Mouse (Mus musculus): Measurements from ENCODE around the gene Gfpt2.

The Gfpt2 gene

DNA sequence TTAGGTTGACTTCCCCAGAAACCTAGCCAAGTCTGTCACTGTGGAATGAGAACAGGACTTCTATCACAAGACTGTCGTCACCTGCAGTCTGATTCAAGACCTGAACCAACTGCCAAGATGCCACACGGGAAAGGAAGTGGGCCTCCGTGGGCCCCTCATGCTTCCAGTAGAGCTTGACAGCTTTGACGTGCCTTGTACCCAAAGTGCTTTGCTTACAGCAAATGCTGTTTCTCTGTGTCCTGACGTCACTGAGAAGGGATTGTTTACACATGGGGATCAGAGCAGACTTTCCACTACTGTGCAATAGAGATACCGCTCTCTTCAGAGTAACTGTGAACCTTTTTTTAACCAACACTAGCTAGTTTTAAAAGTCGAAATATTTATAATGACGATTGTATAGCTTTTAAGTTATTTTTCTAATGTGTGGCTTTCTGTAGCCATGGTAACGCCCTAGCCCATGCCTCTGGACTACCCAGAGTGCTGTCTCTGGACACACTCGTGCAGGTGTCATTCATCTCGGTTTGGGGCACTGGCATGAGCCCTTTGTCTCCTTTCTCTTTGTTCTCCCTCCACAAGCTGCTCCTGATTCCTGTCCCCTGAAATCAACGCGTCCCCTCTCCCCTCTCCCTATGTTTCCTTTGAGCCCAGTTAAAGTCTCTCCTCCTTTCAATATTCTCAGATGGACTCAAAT, 43.9 kb downstream of the Gfpt2 start:
- in situ Hi-C loops (cut with MboI, MseI), result no loop called here

DNA sequence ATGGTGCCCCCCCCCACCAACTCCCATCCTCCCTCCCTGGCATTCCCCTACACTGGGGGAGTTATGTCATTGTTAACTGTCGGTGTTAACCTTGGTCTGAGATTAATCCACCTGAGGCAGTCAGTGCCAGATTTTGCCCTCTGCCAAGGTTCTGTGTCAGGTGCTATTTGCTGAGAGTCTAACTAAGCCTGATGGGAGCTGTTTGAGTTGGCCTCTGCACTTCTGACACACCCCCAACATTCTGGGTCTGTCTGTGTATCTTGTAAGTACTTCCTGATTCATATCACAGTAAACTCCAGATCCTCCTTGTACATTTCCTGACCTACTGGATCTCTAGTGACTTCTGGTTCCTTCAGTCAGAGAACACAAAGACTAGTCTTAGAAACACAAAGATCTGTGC, 46.7 kb downstream of the Gfpt2 start:
- in situ Hi-C loops (cut with MboI, MseI), result no loop called here

DNA sequence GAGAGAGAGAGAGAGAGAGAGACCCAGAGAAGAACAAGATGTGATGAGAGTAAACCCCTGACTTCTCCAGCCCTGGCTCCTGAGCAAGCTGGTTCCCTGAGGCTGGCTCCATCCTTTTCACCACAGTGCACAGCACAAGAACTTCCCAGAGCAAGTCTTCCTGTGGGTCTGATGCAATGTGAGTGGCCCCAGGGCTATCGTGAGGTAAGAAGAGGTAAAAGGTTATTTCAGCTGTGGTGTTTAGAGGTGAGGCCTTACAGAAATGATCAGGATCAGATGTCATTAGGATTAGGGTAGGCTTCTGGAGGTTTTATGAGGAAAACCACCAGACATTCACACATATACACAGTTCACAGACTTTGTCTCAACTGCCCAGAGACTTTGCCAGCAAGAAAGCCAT, 47.9 kb downstream of the Gfpt2 start:
- in situ Hi-C loops (cut with MboI, MseI), result no loop called here

DNA sequence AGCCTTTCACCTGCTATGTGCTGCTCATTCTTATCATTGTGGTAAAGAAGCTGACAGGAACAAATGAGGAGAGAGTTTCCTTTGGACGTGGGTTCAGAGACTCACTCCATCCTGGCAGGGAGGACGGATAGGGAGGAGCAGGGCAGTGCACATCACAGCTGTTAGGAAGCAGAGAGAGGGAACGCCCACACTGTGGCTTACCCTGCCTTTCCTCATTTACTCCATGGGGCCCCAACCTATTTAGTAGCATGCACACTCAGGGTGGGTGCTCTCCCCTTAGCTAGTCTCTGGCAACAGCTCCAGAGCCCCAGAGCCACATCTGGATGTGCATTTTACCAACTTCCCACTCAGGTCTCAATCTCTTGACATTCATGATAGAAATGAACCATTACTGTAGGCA, 48.7 kb downstream of the Gfpt2 start:
- in situ Hi-C loops (cut with MboI, MseI), result no loop called here

DNA sequence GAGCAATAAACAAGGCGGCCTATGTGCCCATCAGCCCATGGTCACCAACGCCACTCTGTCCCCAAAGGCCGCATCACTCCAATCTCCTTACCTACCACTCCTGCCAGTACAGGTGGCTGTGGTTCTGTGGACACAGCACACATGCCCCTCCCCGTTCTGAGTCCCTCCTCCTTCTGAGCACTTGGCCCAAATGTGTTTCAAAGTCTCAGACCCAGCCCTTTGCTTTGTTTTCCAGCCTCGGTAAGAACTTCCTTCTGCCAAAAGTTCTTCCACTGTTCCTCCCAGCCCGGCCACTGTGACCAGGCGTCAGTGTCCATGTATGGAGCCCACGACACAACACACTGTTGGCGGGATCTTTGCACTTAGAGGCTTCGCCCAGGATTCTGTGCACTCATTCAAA, 50.3 kb downstream of the Gfpt2 start:
- in situ Hi-C loops (cut with MboI, MseI), result no loop called here

DNA sequence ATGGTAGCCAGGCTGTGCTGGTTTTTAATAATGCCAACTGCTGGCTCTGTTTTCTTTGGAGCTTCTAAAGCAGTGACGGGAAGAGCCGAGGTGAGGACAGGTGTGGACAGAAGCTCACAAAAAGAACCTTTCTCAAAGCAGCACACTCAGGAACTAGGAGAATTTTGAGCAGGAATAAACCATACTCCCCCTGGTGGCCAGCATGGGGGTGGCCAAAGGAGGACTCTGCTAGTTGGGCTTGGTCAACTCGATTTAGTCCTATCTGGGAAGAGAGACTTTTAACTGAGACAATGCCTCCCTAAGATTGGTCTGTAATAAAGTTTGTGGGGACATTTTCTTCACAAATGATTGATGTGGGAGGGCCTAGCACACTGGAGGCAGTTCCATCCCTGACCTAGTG, 51.0 kb downstream of the Gfpt2 start:
- in situ Hi-C loops (cut with MboI, MseI), result loop anchor here (5.0 kb wide), 1 partner anchor 128 kb away; no protein-coding TSS in a partner anchor

DNA sequence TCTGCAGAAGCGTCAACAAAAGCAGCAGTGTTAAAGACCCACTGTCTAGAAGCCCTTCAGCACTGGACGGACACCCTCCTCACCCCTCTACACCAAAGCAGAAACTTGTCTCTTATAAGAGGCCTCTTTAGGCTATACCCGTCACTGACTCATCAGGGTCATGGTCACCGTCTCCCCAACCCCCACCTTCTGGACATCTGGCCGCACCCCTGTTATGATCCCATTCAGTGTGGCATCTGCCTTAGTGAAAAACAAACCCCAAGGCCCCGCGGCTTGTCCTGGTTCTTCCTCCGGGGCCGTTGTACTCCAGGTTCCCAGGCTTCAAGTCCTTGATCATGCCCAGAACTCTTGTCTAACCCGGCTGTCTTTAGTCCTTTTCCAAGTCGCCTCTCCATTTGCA, 52.0 kb downstream of the Gfpt2 start:
- in situ Hi-C loops (cut with MboI, MseI), result loop anchor here (5.0 kb wide), 1 partner anchor 129 kb away; no protein-coding TSS in a partner anchor

DNA sequence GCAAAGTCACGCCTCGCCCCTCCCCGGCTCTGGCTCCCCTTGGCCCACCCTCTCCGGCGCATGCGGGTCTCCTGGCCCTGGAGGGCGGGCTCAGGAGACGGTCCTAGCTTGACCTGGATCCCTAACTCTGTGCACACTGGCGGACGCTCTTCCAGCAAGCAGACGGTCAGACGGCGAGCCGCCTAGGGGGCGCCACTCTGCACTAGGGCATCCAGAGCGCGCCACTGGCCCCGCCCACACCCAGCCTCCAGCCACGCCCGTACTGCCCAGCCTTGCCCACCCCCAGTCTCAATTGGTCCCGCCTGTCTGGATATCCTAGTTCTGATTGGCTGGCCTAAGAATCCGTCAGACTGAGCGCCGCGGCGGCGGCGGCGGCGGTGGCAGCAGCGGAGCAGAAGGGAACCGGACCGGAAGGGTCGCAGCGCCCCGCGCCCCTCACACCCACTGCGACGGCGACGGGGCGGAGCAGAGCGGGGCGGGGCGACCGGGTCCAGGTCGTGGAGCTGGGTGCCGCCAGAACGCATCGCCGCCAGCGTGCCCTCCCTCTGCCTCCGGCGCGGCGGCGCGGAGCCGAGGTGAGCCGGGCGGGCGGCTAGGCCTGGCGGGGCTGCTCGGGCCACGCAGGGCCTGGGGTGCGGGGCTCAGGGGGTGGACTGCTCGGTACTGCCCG, 52.6 kb downstream of the Gfpt2 start, which contains the start of gene Mapk9:
Gene Mapk9, plus strand, starts transcription at position 351 of the 670 bp plus-strand sequence.
- in situ Hi-C loops (cut with MboI, MseI), result loop anchor here (5.0 kb wide), 1 partner anchor 129 kb away; no protein-coding TSS in a partner anchor

DNA sequence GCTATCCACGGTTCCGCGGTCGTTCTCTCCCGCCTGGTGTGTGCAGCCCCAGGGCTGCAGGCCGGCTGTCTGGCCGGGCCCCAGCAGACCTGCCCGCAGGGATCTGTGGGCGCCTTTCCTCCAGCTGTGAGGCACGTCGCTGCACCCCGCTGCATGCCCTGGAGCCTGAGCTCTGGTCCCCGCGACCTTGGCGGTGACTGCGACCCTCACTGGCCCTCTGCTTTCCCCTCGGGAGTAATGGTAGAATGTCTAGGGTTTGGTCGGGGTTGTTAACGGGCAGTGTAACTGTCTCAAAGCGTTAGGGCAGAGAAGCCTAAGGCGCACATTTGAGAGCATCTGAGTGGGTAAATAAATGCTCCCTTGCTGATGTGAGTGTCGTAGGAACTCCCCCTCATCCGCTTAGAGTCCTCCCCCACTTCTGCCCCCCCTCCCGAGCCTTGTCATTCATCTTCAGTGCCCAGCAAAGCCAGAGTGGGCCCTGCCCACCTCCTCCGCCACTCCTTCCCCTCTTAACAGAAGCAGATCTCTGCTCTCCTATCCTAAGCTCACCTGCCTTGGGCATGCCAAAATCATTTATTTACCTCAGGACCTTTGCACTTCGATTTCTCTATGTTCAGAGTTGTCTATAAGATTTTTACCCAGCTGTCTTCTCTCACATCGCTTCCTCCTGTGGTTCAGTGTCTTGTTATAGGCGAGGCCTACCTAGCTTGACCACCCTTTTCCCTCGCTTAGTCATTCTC, 53.3 kb downstream of the Gfpt2 start:
- in situ Hi-C loops (cut with MboI, MseI), result loop anchor here (5.0 kb wide), 1 partner anchor 130 kb away; no protein-coding TSS in a partner anchor

DNA sequence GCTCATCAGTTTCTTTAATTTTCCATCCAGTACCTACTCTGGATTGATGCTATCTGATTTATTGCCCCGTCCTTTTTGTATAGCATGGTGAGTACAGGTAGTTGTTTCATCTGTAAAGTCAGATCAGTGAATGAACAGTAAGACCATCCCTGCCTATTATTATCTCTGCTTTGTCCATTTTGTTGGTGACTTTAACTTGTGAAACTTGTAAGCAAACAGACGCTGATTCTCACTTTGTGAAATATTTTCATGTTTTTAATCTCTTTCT, 53.8 kb downstream of the Gfpt2 start:
- in situ Hi-C loops (cut with MboI, MseI), result loop anchor here (5.0 kb wide), 1 partner anchor 130 kb away; no protein-coding TSS in a partner anchor

DNA sequence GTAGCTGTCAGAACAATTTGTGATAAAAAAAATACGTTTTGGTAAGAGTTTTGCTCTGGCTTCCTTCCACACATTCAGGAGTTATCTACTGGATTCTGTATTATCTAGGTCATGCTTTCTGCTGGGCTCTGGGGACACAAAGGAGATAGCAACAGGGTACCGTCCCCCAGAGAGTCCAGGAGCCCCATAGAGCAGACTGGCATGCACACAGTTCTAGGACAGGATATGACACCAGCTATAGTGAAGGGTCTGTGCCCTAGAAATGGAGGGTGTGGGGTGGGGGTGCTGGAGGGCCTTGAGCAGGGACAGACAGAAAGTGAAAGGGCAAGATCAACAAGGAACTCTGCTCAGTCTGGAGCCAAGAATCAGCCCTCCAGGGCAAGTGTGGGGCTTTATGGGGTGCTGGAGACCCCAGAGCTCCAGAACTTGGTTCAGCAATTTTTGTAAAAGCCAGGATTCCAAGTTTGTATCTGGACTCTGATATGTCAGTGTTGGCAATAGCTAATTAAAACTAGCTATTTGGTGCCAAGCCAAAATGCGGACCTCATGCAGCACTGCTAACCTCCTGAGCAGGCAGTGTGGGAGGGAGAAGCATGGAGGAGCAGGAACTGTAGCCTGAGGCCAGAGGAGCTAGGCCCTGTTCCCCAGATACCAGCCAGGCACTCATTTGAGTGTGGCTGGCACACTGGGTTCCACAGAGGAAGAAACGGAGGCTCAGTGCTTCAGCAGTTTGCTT, 54.3 kb downstream of the Gfpt2 start:
- in situ Hi-C loops (cut with MboI, MseI), result loop anchor here (5.0 kb wide), 1 partner anchor 131 kb away; no protein-coding TSS in a partner anchor

DNA sequence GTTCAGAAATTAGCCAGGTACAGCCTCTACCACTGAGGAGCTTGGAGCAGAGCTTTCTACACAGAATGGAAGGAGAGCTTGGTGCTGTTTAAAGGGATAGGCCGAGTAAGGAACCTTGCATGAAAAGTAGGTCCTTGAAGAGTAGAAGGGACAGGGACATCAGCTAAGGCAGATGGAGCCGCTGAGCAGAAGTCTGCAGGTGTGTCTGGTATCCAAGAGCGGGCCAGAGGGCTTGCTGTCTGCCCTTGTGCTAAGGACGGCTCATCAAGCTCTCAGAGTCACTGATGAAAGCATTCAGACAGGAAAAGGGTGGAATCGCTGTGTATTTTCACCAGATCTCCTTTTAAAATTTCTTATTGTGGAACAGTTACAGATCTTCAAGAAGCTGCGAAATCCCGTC, 56.4 kb downstream of the Gfpt2 start:
- in situ Hi-C loops (cut with MboI, MseI), result no loop called here

DNA sequence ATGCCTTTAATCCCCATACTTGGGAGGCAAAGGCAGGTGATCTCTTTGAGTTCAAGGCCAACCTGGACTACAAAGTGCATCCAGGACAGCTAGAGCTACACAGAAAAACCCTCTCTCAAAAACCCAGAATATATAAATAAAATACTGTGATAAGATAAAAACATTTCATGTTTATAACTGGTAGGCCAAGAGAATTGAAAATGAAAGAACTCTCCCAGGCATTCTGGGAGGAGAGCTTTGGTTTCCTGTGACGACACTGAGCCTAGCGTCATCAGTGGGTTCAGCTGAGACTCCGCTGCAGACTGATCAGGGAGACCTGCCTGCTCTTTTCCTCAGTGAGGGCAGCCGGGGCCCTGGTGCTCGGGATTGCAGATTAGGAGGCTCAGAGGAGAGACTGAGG, 61.2 kb downstream of the Gfpt2 start:
- in situ Hi-C loops (cut with MboI, MseI), result no loop called here

DNA sequence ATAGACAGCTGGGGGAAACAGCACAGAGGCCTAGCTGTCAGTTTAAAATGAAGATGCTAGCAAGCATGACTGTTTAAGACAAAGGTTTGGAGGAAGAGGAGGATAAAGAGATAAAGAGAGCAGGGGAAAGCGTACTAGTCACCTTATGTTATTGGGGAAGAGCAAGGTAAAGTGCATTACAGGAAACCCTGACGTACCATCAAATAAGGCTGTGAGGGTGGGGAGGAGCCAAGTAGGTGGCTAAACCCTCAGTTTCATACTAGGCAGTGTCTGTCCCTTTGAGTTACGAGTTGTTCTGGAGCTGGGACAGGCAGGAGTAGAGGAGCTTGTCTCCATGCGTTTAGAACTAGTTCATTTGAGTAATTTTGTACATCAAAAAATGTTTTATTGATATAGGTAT, 67.2 kb downstream of the Gfpt2 start:
- in situ Hi-C loops (cut with MboI, MseI), result no loop called here

DNA sequence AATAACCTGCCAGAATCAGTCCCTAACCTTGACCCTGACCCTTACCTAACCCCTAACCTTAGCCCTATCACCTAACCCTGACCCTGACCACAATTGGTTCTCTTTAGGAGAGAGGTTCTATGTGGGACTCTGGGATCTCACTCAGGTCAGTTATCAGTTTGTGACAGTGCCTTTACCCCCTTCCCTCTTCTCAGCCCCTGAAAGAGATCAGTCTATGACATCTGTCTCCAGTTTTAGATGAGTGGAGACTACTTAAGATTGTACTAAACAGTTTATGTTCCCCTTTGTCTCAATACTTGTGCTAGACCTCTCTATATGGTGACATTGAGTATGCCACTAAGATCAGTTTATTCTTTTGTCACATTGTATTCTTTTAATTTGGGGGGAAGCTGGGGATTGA, 69.9 kb downstream of the Gfpt2 start:
- in situ Hi-C loops (cut with MboI, MseI), result no loop called here

DNA sequence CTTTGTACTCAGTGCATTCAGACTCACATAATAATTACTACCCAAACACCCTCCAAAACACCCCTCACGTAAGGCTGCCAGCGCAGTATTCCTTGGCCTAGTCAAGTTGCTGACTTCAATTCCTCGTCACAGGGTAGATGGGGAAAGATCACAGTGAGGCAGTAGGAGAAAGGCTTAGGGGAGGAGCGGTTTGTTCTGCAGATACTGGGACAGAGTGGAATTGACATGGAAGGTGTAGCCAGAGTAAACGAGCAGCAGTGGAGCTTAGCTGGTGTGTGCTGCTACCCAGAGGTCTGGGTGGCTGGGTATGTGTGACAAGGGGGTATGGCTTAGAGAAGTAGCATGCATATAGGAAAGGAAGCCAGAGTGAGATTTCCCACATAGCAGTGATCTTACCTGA, 73.3 kb downstream of the Gfpt2 start:
- in situ Hi-C loops (cut with MboI, MseI), result loop anchor here (5.0 kb wide), 1 partner anchor 215 kb away; no protein-coding TSS in a partner anchor

DNA sequence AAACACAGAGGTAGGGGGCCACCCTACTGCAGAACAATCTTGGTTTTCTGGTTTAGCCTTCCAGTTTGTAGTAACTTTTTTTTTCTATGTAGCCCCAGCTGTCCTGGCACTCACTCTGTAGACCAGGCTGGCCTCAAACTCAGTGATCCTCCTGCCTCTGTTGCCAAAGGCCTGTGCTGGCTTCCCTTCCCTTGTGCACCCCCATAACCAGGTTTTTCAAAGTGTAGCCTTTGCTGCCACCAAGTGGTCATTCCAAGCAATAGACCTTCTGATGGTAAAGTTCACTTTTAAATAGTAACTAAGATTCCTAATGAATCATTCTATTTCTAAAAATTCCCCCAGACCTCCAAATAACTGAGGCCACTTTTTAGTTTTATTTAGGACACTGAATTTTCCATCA, 75.8 kb downstream of the Gfpt2 start:
- in situ Hi-C loops (cut with MboI, MseI), result loop anchor here (5.0 kb wide), 1 partner anchor 217 kb away; no protein-coding TSS in a partner anchor

DNA sequence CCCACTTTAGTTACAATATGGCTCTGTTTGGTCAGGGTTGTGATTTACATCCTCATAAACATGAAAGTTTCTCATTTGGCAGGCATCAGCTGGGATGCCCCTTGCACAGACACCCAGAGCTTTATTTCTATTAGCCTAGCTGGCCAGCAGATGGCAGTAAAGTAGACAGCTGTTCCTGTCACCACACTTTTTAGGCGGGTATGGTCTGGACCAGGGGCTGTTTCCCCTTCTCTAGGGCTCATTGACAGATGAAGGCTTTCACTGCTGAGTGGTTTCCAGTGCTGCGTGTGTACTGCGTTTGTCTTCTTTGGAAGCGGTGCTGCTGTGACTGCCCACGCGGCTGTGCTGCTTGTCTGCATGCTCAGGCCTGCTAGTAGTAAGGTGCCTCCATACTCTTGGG, 77.9 kb downstream of the Gfpt2 start:
- in situ Hi-C loops (cut with MboI, MseI), result no loop called here

DNA sequence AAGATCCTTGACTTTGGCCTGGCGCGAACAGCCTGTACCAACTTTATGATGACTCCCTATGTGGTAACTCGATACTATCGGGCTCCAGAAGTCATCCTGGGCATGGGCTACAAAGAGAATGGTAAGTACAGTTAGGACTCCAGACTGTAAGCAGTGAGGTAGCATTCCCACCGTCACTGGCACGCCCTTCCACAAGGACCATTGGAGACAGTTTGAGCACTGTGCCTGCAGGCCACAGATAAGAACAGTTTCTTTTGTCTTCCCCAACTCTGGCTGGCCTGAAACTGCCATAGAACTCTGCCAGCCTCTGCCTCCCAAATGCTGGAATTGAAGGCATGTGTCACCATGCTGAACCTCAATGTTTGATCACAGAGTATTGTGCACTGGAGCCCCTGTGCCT, 78.8 kb downstream of the Gfpt2 start:
- in situ Hi-C loops (cut with MboI, MseI), result no loop called here

DNA sequence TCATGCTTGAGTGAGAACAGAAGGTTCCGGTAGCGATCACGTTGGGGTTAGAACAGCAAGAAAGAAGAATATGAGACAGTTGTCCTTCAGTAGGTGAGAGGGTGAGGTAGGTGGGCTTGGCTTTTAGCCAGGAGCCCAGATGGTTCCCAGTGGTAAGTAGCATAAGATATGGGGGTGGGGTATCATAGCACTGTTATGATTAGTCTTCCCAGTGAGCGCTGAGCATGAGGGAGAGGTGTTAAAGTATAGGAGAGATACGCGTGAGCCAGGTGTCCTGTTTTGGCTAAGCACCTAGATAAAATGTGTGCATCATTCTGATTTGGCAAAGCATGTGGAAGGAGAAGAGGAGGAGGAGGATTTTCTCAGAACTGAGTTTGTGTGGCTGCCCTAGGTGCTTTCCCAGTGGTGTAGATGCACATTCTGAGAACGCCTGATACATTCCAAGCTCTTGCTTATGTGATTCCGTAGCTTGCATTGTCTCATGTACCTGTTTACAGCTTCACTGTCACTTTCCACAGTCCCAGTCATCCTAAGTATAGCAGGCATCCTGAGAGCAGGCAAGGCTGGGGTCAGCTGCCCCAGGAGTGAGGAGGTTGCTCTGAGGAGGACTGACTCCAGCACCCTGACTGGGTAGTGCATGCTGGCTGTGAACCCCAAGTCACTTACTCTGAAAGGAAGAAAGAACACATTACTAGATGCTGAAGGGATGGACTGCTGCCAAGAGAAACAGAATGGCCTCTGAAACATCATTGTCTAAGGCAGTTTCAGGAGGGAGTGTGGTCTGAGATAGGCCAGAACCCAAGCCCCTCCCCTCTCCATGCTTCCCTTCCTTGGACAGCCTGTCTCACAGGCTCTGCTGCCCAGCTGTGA, 83.2 kb downstream of the Gfpt2 start:
- in situ Hi-C loops (cut with MboI, MseI), result no loop called here
